Mouse (Mus musculus): ENCODE data around the gene Dbndd1.
"Not testable (repeated sequence)": the region's sequence is repeated elsewhere in the genome, so short reads cannot be mapped to it uniquely, and the experiment has no call there.

The Dbndd1 gene

GRCm38 (mm10) chr8:123497699-123498098, 17.6 kb downstream of the Dbndd1 start:
- DNase-seq (ENCODE audit: low spot score in 2 of 2): no peak

- no peak for DNase-seq (ENCODE audit: low spot score in 2 of 2)
Observed at GRCm38 (mm10) chr8:123492898-123493297, 22.4 kb downstream of the Dbndd1 start.

- no peak for DNase-seq (ENCODE audit: low spot score in 2 of 2)
Observed at GRCm38 (mm10) chr8:123491280-123492075, 23.8 kb downstream of the Dbndd1 start.

- DNase-seq (ENCODE audit: low spot score in 2 of 2): no peak
Observed at GRCm38 (mm10) chr8:123482627-123483026, 32.6 kb downstream of the Dbndd1 start.

DNA sequence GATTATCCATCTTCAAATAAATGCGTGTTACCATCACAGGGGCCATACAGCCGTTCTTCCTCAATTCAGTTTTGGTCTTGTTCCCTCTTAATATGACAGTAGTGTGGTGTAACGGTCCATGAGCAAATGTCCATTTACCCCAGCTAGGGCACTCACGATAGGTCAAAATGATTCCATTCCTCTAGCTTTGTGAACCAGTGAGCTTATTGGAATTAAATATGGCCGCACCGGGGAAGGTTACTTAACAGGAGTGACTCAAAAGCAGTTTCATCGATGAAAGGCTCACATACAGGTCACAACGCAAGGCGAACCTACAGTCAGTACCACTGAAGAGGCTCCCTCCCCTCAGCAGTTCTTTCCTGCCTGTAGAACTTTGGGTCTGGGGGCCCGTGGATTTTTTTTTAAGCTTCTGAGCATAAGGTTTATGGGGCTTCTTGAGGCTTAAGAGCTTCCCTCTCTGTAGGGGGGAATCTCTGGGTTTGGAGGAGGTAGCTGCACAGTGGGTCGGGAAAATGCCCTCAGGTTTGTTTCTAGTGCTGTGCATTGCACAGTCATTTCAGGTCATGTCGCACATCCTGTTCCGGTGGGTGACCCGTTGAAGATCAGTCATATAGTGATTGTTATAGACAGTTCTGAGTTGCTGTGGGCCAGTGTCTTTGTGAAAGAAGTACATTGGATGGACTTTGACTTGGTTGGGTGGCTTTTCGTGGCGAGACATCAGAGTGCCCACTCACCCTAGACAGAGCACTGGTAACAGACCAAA, 36.6 kb downstream of the Dbndd1 start:
- no peak for DNase-seq (ENCODE audit: low spot score in 2 of 2)

DNA sequence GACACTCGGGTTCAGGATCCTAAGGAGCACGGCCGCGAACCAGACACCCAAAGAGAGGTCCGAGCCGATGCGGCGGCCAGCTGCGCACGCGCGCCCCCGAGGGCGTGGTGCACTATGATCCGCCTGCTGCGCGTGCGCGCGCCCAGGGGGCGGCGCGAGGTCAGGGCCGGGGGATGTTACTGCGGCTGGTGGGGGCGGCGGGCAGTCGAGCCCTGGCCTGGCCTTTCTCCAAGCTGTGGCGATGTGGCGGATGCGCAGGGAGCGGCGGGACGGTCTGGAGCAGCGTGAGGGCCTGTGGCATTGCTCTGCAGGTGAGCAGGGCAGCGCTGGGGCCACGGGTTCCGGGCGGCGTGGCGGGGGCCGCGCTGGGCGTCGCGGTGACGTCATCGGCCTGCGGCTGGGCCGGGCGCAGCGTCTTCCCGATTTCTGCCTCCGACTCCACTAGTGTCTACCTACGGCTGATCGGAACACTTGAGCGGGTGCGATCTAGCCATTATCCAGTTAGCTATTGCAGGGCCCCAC, 37.5 kb downstream of the Dbndd1 start, which contains the start of gene Afg3l1:
TSS of gene Afg3l1 (plus strand) at position 167 of the 522 bp plus-strand sequence.
- peak; percentile 90 to 91 for DNase-seq (ENCODE audit: low spot score in 2 of 2)

GRCm38 (mm10) chr8:123476911-123477736, 38.1 kb downstream of the Dbndd1 start:
- no peak for DNase-seq (ENCODE audit: low spot score in 2 of 2)

- DNase-seq (ENCODE audit: low spot score in 2 of 2): not testable (repeated sequence)
Observed at GRCm38 (mm10) chr8:123474549-123474948, 40.7 kb downstream of the Dbndd1 start.

- DNase-seq (ENCODE audit: low spot score in 2 of 2): not testable (repeated sequence)
Observed at GRCm38 (mm10) chr8:123472991-123473390, 42.3 kb downstream of the Dbndd1 start.

DNA sequence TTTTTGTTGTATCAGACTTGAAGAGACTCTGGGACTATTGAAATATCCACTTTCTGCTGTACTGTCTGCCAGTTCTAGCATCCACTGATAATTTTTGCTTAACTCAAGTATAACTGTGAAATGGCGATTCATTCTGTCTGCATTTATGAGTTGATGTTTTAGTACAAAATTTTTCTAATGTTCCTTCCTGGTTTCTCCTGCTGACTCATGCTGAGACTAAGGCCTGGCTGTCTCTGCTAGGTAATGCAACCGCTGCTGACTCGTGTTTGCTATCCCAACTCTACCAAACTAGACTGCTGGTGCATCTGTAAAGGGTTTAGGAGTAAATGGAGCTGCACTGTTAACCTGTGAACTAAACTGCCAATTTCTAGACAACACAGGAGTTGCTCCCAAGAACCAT, 47.8 kb downstream of the Dbndd1 start:
- no peak for DNase-seq (ENCODE audit: low spot score in 2 of 2)

- DNase-seq (ENCODE audit: low spot score in 2 of 2): no peak
Observed at GRCm38 (mm10) chr8:123463651-123464050, 51.6 kb downstream of the Dbndd1 start.

Data from frontal cortex, postnatal 10 days (tissue).